Mouse (Mus musculus): Measurements from ENCODE around the gene Slco1a1. TPM values are rescaled to one million over a fixed set of nuclear protein-coding genes. Genes with fewer than 3 reads are reported as not detected.

Slco1a1 gene
- polyA plus RNA-seq (2014; fragmentation: Nextera tagmentation; extraction: Ambion mirVana) = not detected in 2 replicates

DNA sequence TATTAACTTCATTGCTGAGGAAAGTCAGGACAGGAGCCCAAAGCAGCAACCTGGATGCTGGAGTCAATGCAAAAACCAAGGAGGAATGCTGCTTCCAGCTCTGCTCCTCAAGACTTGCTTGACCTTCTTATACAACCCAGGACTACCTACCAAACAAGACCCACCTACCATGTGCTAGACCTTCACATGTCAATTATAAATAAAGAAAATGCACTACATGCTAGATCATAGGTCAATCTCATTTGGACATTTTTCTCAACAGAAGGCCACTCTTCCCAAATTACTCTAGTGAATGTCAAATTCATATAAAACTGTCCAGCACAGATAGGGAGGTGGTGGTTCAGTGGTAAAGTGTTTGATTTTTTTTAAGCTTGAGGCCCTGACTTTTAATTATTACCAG, at the start of gene Slco1a1:
Gene Slco1a1, minus strand, starts transcription at position 101 of the 400 bp plus-strand sequence.
- H3K27ac ChIP-seq (ENCODE audit: low read depth, low read length) = no peak within 1 kb of the TSS
- no peaks in the 10 kb centered on the region for H3K36me3 ChIP-seq (ENCODE audit: control insufficient read depth, insufficient read depth, low read length)
- DNase-seq (ENCODE audit: low spot score) (no peak), ATAC-seq (replicated peaks; ENCODE audit: low FRiP score) (no peak)
- H3K27me3 ChIP-seq (replicated peaks; ENCODE audit: control insufficient read depth, insufficient read depth, low read length) = no peaks in the 10 kb centered on the region
- H3K9ac ChIP-seq (ENCODE audit: low read depth, low read length) = no peak within 1 kb of the TSS
- no peaks in the 10 kb centered on the region for H3K4me1 ChIP-seq (replicated peaks; ENCODE audit: control insufficient read depth, insufficient read depth, low read length)
- no peak within 1 kb of the TSS for H3K4me2 ChIP-seq
- H3K4me3 ChIP-seq (ENCODE audit: low read depth, low read length) = no peak within 1 kb of the TSS
- no peaks in the 10 kb centered on the region for H3K9me3 ChIP-seq (ENCODE audit: control insufficient read depth, low read length)

DNA sequence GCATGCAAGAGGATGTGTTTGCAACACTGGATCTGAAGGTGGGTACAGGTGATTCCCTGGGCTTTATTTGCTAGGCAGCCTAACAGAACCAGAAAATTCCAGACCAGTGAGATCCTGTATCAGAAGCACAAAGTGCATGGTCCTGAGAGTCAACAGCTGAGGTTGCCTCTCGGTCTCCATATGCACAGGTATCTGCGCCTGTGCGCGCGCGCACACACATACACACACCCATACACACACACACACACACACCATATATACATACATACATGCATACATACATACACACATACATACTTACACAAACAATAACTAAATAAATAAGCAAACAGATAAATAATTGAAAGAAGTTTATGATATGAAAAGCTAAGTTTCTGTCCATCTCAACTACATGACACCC, 40.0 kb upstream of the Slco1a1 start:
- DNase-seq (ENCODE audit: low spot score) (no peak), ATAC-seq (replicated peaks; ENCODE audit: low FRiP score) (no peak)
- Histone ChIP-seq H3K27ac (ENCODE audit: low read depth, low read length) (no peak overlapping the region), H3K4me2 (no peak overlapping the region), H3K36me3 (ENCODE audit: control insufficient read depth, insufficient read depth, low read length) (no peaks in the 10 kb centered on the region), H3K9ac (ENCODE audit: low read depth, low read length) (no peak overlapping the region), H3K4me1 (replicated peaks; ENCODE audit: control insufficient read depth, insufficient read depth, low read length) (no peaks in the 10 kb centered on the region), H3K9me3 (ENCODE audit: control insufficient read depth, low read length) (no peaks in the 10 kb centered on the region; the same call in 1 of the 2 replicates), H3K4me3 (ENCODE audit: low read depth, low read length) (no peak overlapping the region), H3K27me3 (replicated peaks; ENCODE audit: control insufficient read depth, insufficient read depth, low read length) (no peaks in the 10 kb centered on the region)
- WGBS = 95% methylated on average over 6 of the region's 6 CpGs

DNA sequence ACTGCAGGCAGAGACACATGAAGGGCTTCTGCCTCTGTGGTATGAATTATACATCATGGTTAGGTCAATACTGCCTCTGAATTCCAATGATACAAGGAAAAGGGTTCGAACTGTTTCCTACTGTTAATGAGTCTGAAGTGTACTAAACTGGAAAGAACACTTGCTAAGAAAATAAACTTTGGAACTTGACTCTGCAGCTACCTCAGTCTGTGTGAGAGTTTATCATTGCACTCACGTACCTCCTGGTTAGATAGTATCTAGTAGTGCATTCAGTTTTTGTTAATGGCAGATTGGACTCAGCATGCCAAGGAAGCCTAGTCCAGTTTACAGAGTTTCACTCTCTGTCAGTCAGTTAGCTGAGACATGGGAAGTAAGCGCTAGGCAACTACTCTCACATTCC, 37.9 kb upstream of the Slco1a1 start:
- ATAC-seq (replicated peaks; ENCODE audit: low FRiP score) = no peak
- 74% methylated on average over 3 of the region's 3 CpGs for WGBS
- DNase-seq (ENCODE audit: low spot score) = no peak
- H3K4me2 ChIP-seq = no peak overlapping the region
- no peaks in the 10 kb centered on the region for H3K4me1 ChIP-seq (replicated peaks; ENCODE audit: control insufficient read depth, insufficient read depth, low read length)
- no peak overlapping the region for H3K27ac ChIP-seq (ENCODE audit: low read depth, low read length)
- H3K27me3 ChIP-seq (replicated peaks; ENCODE audit: control insufficient read depth, insufficient read depth, low read length) = no peaks in the 10 kb centered on the region
- H3K4me3 ChIP-seq (ENCODE audit: low read depth, low read length) = no peak overlapping the region
- H3K36me3 ChIP-seq (ENCODE audit: control insufficient read depth, insufficient read depth, low read length) = no peaks in the 10 kb centered on the region
- no peaks in the 10 kb centered on the region; the same call in 1 of the 2 replicates for H3K9me3 ChIP-seq (ENCODE audit: control insufficient read depth, low read length)
- no peak overlapping the region for H3K9ac ChIP-seq (ENCODE audit: low read depth, low read length)

DNA sequence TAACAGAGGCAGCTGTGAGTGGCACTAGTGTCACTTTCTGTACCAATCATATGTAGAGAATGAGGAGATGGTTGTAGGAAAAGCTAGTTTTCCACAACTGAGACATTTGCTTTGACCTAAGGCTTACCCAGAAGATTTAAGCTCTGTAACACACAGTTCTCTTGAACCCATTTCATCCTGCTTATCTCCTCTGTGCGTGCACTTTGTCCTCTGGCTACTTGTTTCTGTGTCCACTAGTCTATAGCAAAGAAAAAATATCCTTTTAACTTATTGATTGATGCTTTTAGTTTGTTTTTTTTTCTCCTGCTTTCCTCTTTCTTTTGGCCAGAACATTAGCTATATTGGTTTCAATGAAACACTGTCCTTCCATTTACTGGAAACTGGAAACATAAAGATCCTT, 15.7 kb upstream of the Slco1a1 start:
- H3K36me3 ChIP-seq (ENCODE audit: control insufficient read depth, insufficient read depth, low read length) = no peaks in the 10 kb centered on the region
- 35% methylated on average over 1 of the region's 1 CpGs for WGBS
- H3K4me1 ChIP-seq (replicated peaks; ENCODE audit: control insufficient read depth, insufficient read depth, low read length) = no peaks in the 10 kb centered on the region
- no peak for ATAC-seq (replicated peaks; ENCODE audit: low FRiP score)
- H3K4me3 ChIP-seq (ENCODE audit: low read depth, low read length) = no peak overlapping the region
- H3K4me2 ChIP-seq = no peak overlapping the region
- no peak overlapping the region for H3K9ac ChIP-seq (ENCODE audit: low read depth, low read length)
- no peaks in the 10 kb centered on the region for H3K27me3 ChIP-seq (replicated peaks; ENCODE audit: control insufficient read depth, insufficient read depth, low read length)
- no peak for DNase-seq (ENCODE audit: low spot score)
- no peak overlapping the region for H3K27ac ChIP-seq (ENCODE audit: low read depth, low read length)
- H3K9me3 ChIP-seq (ENCODE audit: control insufficient read depth, low read length) = no peaks in the 10 kb centered on the region

DNA sequence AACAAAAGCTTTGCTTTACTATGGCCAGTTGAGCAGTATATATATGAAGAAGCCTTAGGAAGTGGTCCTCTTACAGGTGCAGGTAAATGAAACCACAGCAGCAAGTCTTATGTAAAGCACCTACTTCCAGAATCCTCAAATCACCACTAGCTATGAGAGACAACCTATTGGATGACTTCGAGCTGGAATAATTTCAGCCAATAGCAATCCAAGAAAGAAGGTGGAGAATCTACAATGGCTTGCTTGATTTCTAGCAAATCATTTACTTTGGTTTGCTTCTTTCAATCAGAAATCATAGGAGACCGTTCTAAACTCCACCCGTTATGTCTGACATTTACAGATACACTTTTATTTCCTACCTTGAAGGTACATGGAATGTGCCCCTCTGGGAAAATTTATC, 15.1 kb upstream of the Slco1a1 start:
- Histone ChIP-seq H3K4me3 (ENCODE audit: low read depth, low read length) (no peak overlapping the region), H3K4me1 (replicated peaks; ENCODE audit: control insufficient read depth, insufficient read depth, low read length) (no peaks in the 10 kb centered on the region), H3K27me3 (replicated peaks; ENCODE audit: control insufficient read depth, insufficient read depth, low read length) (no peaks in the 10 kb centered on the region), H3K9ac (ENCODE audit: low read depth, low read length) (no peak overlapping the region), H3K36me3 (ENCODE audit: control insufficient read depth, insufficient read depth, low read length) (no peaks in the 10 kb centered on the region), H3K27ac (ENCODE audit: low read depth, low read length) (no peak overlapping the region), H3K4me2 (no peak overlapping the region), H3K9me3 (ENCODE audit: control insufficient read depth, low read length) (no peaks in the 10 kb centered on the region)
- ATAC-seq (replicated peaks; ENCODE audit: low FRiP score) (no peak), DNase-seq (ENCODE audit: low spot score) (no peak)
- 81% methylated on average over 3 of the region's 3 CpGs for WGBS

DNA sequence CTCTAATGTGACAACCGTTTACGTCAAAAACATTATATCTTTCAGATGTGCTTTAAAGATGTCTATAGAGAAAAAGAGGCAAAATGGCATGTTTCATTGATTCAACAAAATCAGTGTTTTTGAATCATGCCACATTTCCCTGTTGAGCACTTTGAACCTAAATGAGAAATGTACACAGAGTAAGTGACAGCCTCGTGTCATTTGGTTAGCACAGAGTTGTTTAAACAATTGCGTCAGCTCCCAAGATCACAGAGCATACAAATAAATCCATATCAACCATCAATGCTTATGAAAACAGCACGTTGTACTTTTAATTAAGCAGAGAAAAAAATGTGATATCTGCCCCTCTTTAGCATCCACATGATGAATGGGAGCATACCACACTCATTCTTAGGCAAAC, 13.7 kb upstream of the Slco1a1 start:
- Histone ChIP-seq H3K4me3 (ENCODE audit: low read depth, low read length) (no peak overlapping the region), H3K27ac (ENCODE audit: low read depth, low read length) (no peak overlapping the region), H3K4me1 (replicated peaks; ENCODE audit: control insufficient read depth, insufficient read depth, low read length) (no peaks in the 10 kb centered on the region), H3K9me3 (ENCODE audit: control insufficient read depth, low read length) (no peaks in the 10 kb centered on the region), H3K4me2 (no peak overlapping the region), H3K36me3 (ENCODE audit: control insufficient read depth, insufficient read depth, low read length) (no peaks in the 10 kb centered on the region), H3K9ac (ENCODE audit: low read depth, low read length) (no peak overlapping the region), H3K27me3 (replicated peaks; ENCODE audit: control insufficient read depth, insufficient read depth, low read length) (no peaks in the 10 kb centered on the region)
- ATAC-seq (replicated peaks; ENCODE audit: low FRiP score) (no peak; the same call in 1 of the 2 replicates), DNase-seq (ENCODE audit: low spot score) (no peak)
- 70% methylated on average over 5 of the region's 5 CpGs for WGBS

DNA sequence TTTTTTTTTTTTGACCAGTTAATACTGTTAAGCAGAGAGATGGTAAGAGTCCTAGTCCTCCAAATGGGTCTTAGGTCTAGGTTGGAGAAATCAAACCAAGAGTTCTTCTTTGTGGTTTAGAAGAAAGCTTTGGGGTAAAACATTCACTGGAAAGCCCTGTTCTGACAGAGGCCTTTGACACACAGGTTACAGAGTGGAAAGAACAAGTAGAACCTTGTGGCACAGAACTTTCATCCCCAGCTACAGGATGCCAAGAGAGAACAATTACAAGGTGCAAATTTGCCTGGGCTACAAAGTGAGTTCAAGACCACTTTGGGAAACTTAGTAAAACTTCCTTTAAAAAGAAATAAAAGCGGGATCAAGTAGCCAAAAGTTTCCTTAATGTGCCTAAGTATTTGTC, 6.3 kb downstream of the Slco1a1 start:
- H3K36me3 ChIP-seq (ENCODE audit: control insufficient read depth, insufficient read depth, low read length) = no peaks in the 10 kb centered on the region
- ATAC-seq (replicated peaks; ENCODE audit: low FRiP score) (no peak), DNase-seq (ENCODE audit: low spot score) (no peak)
- H3K9ac ChIP-seq (ENCODE audit: low read depth, low read length) = no peak overlapping the region
- no peak overlapping the region for H3K4me3 ChIP-seq (ENCODE audit: low read depth, low read length)
- H3K9me3 ChIP-seq (ENCODE audit: control insufficient read depth, low read length) = no peaks in the 10 kb centered on the region
- 72% methylated on average over 1 of the region's 1 CpGs for WGBS
- H3K4me1 ChIP-seq (replicated peaks; ENCODE audit: control insufficient read depth, insufficient read depth, low read length) = no peaks in the 10 kb centered on the region
- no peak overlapping the region for H3K27ac ChIP-seq (ENCODE audit: low read depth, low read length)
- H3K27me3 ChIP-seq (replicated peaks; ENCODE audit: control insufficient read depth, insufficient read depth, low read length) = no peaks in the 10 kb centered on the region
- H3K4me2 ChIP-seq = no peak overlapping the region

DNA sequence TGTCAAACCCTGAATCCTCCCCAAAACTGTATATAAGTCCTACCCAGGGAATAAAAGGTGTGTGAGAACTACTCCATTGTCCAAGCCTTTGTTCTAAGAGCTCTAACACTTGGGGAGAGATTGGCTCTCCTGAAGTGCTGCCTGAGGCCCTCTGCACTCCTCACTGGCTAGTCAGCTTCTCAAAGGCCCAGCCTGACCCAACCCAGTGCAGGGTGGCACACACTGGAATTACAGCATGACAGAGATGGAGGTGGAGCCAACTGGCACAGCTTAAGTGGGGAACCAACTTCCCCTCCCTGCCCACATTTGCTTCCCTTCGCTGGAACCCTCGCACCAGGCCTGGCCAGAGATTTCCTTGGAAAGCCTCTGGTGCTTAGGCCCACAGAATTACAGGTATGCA, 48.6 kb downstream of the Slco1a1 start:
- Histone ChIP-seq H3K4me3 (ENCODE audit: low read depth, low read length) (no peak overlapping the region), H3K4me1 (replicated peaks; ENCODE audit: control insufficient read depth, insufficient read depth, low read length) (no peaks in the 10 kb centered on the region), H3K9ac (ENCODE audit: low read depth, low read length) (no peak overlapping the region), H3K27ac (ENCODE audit: low read depth, low read length) (no peak overlapping the region), H3K36me3 (ENCODE audit: control insufficient read depth, insufficient read depth, low read length) (no peaks in the 10 kb centered on the region), H3K27me3 (replicated peaks; ENCODE audit: control insufficient read depth, insufficient read depth, low read length) (no peaks in the 10 kb centered on the region), H3K9me3 (ENCODE audit: control insufficient read depth, low read length) (no peaks in the 10 kb centered on the region), H3K4me2 (no peak overlapping the region)
- WGBS = 64% methylated on average over 2 of the region's 2 CpGs
- ATAC-seq (replicated peaks; ENCODE audit: low FRiP score) (no peak), DNase-seq (ENCODE audit: low spot score) (no peak)

DNA sequence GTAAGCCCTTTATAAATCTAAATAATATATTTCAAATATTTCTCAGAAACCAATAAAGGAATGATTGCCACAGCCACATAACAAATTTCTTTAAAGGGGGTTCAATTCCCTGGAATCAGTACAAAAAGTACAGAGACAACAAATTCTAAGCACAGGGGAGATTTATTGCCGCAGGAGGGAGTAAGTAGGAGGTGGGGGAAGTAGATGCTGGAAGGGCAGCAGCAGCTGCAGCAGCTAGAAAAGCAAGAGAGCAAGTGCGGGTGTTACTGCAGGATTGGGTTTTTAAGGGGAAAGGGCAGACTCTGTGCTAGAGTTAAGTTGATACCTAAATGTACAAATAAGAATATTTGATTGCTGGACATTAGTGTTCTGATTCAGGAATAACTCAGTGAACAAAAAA, 57.0 kb downstream of the Slco1a1 start:
- 60% methylated on average over 2 of the region's 2 CpGs for WGBS
- no peak for ATAC-seq (replicated peaks; ENCODE audit: low FRiP score)
- no peaks in the 10 kb centered on the region for H3K36me3 ChIP-seq (ENCODE audit: control insufficient read depth, insufficient read depth, low read length)

More for the DNA sequence above, 57.0 kb downstream of the Slco1a1 start:
- H3K27me3 ChIP-seq (replicated peaks; ENCODE audit: control insufficient read depth, insufficient read depth, low read length) = no peaks in the 10 kb centered on the region
- no peaks in the 10 kb centered on the region for H3K4me1 ChIP-seq (replicated peaks; ENCODE audit: control insufficient read depth, insufficient read depth, low read length)
- H3K9ac ChIP-seq (ENCODE audit: low read depth, low read length) = no peak overlapping the region
- H3K4me2 ChIP-seq = no peak overlapping the region
- DNase-seq (ENCODE audit: low spot score) = no peak
- H3K4me3 ChIP-seq (ENCODE audit: low read depth, low read length) = no peak overlapping the region
- H3K27ac ChIP-seq (ENCODE audit: low read depth, low read length) = no peak overlapping the region
- no peaks in the 10 kb centered on the region for H3K9me3 ChIP-seq (ENCODE audit: control insufficient read depth, low read length)

Measured in liver, embryonic 11.5 days (tissue).